Mouse (Mus musculus) layer of hippocampus, adult 2 months (tissue): ENCODE data around the gene Foxb2. TPM values are rescaled to one million over a fixed set of nuclear protein-coding genes. Genes with fewer than 3 reads are reported as not detected.

Experiments used
- DNase-seq, 2 experiments: peaks; one replicate each; pipeline ENCODE4 v3.0.0; 2022; ENCODE audit warnings: low spot score in 2 of 2
- H3K27ac ChIP-seq: fragments of 200-600 bp; 2 replicates; pipeline ENCODE4 v1.8.1; 2022
- H3K4me3 ChIP-seq: fragments of 200-600 bp; 2 replicates; pipeline ENCODE4 v1.8.1; 2022; ENCODE audit warnings: mild to moderate bottlenecking
- CTCF ChIP-seq: fragments of 200-600 bp; conservative IDR thresholded peaks from 2 replicates; pipeline ENCODE4 v1.8.1; 2022; ENCODE audit warnings: antibody characterized with exemption, mild to moderate bottlenecking, moderate library complexity
- long read RNA-seq, 2 experiments: library from polyadenylated mRNA; stranded (forward); transcript quantifications; one replicate each; pipeline ENCODE4 v2.0.0; 2021; ENCODE audit warnings: borderline mapping rate in 2 of 2
- total RNA-seq, 2 experiments: library from RNA; stranded (reverse); gene quantifications; 2 replicates each; pipeline ENCODE4 v1.2.3; 2021

Foxb2 gene
- not detected for total RNA-seq
- long read RNA-seq, experiment 1 = 0 reads
- long read RNA-seq, experiment 2 = 0 reads

- no peak for TF ChIP-seq CTCF
- DNase-seq = no peak
- Histone ChIP-seq H3K4me3 (peak within 1 kb of the TSS; percentile 30; the same call in 1 of the 2 replicates), H3K27ac (no peak within 1 kb of the TSS)
Measured at GRCm38 (mm10) chr19:16873221-16873861, at the start of gene Foxb2. TSS of gene Foxb2 (minus strand) at chr19:16873805.

GRCm38 (mm10) chr19:16911507-16911906 is 37.9 kb upstream of the Foxb2 start:
- no peak for TF ChIP-seq CTCF
- H3K4me3 ChIP-seq = no peak overlapping the region
- no peak for DNase-seq
- H3K27ac ChIP-seq = no peak overlapping the region

- DNase-seq = no peak
- Histone ChIP-seq H3K27ac (no peak overlapping the region), H3K4me3 (no peak overlapping the region)
- peak; percentile 65 for TF ChIP-seq CTCF
Measured at GRCm38 (mm10) chr19:16903106-16903505, 29.5 kb upstream of the Foxb2 start.

- no peak overlapping the region for H3K4me3 ChIP-seq
- DNase-seq = peak in 1 of 2 experiments; percentile 22
Measured at GRCm38 (mm10) chr19:16899716-16900115, 26.1 kb upstream of the Foxb2 start.

GRCm38 (mm10) chr19:16898576-16898975 is 25.0 kb upstream of the Foxb2 start:
- Histone ChIP-seq H3K4me3 (no peak overlapping the region), H3K27ac (no peak overlapping the region)
- TF ChIP-seq CTCF = no peak
- no peak for DNase-seq

More at GRCm38 (mm10) chr19:16899716-16900115, 26.1 kb upstream of the Foxb2 start:
- peak; percentile 73 for TF ChIP-seq CTCF
- no peak overlapping the region for H3K27ac ChIP-seq

GRCm38 (mm10) chr19:16876458-16876770 is 2.8 kb upstream of the Foxb2 start:
- H3K4me3 ChIP-seq = no peak overlapping the region
- H3K27ac ChIP-seq = no peak overlapping the region
- no peak for TF ChIP-seq CTCF
- no peak for DNase-seq

GRCm38 (mm10) chr19:16875631-16876457 is 2.2 kb upstream of the Foxb2 start:
- no peak overlapping the region for H3K27ac ChIP-seq
- no peak for DNase-seq
- H3K4me3 ChIP-seq = no peak overlapping the region
- TF ChIP-seq CTCF = no peak

- no peak for TF ChIP-seq CTCF
- DNase-seq = no peak
- H3K27ac ChIP-seq = no peak overlapping the region
- H3K4me3 ChIP-seq = no peak overlapping the region
Measured at GRCm38 (mm10) chr19:16874991-16875540, 1.5 kb upstream of the Foxb2 start.

GRCm38 (mm10) chr19:16873942-16874861 is 597 bp upstream of the Foxb2 start:
- Histone ChIP-seq H3K4me3 (no peak overlapping the region; the same call in 1 of the 2 replicates), H3K27ac (no peak overlapping the region)
- no peak for TF ChIP-seq CTCF
- DNase-seq = no peak

GRCm38 (mm10) chr19:16872331-16873180 is 1.0 kb downstream of the Foxb2 start:
- no peak for TF ChIP-seq CTCF
- DNase-seq = no peak
- Histone ChIP-seq H3K4me3 (peak overlapping the region; percentile 30), H3K27ac (no peak overlapping the region)

GRCm38 (mm10) chr19:16871192-16871760 is 2.3 kb downstream of the Foxb2 start:
- TF ChIP-seq CTCF = no peak
- H3K4me3 ChIP-seq = no peak overlapping the region
- no peak for DNase-seq
- no peak overlapping the region for H3K27ac ChIP-seq
